Mouse (Mus musculus) cerebellum, adult 11-12 months (tissue): ENCODE data around the gene Duox2.

Source experiments
- DNase-seq: peaks from one replicate; pipeline ENCODE4 v3.0.0; 2022

Duox2 gene

DNA sequence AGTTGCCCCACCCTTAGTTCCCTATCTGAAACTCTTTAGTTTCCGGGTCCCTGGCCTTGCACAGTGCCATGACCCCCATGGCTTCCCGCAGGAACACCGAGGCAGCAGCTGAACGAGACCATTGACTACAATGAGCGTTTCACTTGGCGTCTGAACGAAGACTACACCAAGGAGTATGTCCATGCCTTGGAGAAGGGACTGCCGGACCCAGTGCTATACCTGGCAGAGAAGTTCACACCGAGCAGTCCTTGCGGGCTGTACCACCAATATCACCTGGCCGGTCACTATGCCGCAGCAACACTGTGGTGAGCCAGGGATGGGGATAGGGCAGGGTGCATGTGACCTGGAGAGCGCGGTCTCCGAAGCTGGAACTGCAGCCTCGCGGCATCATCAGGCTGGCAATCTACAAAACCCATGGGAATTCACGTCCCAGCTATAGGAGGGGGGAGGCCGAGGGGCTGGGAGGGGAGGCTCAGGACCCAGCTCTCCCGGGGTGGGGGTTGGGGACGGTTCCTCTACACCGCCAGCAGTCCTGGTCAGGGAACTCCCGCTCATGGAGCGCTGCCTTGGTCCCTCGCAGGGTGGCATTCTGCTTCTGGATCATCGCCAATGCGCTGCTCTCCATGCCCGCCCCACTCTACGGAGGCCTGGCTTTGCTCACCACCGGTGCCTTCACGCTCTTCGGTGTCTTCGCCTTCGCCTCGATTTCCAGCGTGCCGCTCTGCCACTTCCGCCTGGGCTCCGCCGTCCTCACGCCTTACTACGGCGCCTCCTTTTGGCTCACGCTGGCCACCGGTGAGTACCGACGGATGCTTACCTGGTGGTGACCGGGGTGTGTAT lies 3.1 kb upstream of the Duox2 start:
- DNase-seq, result peak; percentile 27

DNA sequence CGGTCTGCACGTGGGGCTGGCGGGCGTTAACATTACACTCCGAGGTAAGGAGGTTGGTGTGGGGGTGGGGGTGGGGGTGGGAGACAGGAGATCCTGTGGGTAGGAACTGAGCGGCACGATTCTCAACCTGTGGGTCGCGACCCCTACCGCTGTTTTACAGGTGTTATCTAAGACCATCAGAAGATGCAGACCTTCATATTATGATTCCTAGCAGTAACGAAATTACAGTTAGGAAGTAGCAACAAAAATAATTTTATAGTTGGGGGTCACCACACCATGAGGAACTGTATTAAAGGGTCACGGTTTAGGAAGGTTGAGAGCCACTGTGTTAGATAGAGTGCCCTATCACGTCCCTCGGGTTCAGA lies 2.4 kb upstream of the Duox2 start:
- no peak for DNase-seq

DNA sequence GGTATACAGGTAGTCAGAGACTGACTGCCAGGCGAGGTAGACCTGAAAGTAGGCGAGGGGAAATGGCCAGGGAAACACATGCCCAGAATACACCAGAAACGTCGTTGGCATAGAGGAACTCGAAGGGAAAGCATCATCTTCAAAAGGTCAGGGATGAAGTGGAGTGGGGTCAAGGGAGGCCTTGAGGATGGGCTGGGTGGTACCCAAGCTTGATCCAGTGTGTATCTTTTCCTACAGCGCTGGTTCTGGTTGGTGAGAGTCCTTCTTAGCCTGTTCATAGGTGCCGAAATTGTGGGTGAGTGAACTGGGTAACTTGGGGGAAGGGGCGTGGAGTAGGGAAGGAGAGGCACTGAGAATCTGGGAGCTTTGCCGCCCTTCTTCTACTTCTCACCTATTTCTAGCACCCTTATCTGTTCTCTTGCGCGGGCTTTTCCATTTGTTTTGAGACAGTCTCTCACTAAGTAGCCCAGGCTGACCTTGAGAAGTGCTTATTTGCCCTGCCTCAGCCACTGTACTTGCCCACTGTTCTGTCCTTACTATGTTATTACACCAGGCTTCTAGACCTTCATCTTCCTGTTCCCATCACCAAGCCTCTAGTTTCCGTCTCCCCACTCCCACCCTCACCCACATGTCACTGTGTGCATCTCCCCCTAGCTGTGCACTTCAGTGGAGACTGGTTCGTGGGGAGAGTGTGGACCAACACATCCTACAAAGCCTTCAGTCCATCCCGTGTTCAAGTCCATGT lies 1.8 kb upstream of the Duox2 start:
- DNase-seq, result no peak

DNA sequence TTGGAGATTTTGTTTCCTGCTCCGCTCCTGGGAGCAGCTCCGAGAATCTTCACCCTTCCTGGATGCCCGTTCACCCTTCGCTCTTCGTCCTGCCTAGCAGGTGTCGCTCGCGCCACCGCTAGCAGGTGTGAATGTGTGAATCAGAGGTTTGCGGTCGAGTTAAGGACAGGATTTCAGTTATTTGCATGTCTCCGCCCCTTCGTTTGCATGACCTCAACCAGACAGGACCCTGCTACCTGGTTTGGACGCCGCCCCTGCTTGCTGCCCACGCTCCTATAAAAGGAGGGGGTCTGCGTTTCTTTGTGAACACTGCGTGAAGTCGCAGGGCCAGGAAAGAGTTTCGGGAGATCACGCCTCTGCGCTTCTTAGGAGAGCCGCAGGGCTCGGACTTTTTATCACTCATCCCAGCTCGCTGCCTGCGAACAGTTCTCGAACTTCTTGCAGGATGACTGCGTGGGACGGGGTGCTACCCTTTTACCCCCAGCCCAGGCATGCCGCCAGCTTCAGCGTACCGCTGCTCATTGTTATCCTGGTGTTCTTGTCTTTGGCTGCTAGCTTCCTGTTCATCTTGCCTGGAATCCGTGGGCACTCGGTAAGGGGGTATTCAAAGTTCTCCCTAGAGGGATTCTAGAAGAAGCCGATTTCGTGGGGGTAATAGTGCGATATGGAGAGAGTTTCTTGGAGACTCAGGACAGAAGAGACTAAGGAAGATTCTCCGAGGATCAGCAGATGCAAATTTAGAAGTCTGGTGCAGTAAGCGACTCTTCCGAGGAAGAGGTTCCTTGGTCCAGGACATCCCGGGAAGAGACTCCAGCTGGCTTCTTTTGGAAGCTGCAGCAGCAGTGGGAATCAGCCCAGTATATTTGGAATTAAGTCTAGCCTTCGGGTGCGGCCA lies 594 bp upstream of the Duox2 start, which contains the start of gene Duoxa2:
Gene Duoxa2 (plus strand): TSS at position 305 of the 895 bp plus-strand sequence.
- no peak for DNase-seq

DNA sequence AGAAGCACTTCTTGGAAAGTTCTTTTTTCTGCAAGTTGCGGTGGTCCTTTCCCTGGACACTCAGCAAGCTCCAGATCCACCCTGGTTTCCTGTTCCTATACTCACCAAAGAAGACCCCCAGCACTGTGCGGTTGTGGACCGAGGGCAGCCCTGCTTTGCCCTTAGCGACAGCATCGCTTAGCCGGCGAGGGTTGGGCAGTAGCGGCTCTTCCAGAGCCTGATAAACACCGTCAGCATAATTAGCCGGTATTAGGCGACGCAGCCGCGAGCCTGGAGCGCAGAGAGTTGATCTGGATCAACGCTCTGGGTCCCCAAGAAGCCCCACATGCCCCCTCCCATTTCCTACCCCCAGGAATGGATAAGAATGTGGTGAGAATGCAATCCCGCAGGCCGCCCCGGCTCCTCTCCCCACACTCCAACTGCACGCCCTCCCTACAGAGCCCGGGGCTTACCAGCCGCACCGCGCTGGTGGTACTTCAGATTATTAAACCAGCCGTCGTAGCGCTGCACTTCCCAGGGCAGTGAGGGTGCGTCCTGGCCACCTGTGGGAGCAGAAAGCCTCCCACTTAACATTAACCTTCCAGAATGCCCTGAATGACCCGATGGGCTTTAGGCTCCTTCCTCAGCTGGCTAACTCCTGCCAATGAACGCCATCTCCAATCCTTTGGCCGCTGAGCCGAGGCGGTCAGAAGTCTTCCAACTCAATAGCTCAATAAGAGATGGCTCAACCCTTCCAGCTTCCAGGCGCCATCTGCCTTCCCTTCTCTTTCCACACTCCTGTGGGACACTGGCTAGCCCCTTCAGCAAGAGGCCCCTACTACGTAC lies 766 bp downstream of the Duox2 start:
- no peak for DNase-seq

DNA sequence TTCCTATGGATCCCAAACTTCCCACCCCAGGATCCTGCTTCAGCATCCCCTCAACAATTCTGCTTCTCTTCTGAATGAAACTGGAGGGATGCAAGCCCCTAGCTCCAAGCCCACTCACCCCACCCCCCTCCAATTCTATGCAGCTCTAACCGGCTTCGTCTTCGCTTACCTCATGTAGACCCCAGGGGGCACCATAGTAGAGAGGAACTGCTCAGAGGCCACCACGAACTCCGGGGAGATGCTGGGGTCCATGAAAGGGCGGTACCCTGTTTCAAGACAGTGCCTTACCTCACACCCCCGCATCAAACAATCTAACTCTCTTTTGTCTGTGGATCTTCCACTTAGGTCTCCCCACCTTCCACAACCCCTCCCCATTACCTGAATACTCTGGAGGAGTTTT lies 3.3 kb downstream of the Duox2 start:
- no peak for DNase-seq

DNA sequence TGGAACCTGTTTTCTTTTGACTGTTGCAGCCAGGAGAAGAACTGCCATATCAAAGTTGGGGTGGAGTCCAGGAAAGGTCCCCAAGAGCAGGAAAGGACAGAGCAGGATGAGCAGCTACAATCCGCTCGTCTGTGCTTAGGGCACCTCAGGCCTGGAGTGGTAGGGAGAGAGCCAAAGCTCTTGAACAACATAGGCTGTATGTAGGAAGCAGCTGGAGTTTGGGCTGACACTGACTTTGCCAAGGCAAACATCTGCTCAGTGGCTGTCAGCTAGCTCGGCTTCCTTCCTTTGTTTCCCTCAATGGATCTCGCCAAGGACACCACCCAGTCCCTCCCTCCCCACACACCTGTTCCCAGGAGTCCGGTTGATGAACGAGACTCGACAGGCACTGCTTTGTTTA lies 12.1 kb downstream of the Duox2 start:
- no peak for DNase-seq

DNA sequence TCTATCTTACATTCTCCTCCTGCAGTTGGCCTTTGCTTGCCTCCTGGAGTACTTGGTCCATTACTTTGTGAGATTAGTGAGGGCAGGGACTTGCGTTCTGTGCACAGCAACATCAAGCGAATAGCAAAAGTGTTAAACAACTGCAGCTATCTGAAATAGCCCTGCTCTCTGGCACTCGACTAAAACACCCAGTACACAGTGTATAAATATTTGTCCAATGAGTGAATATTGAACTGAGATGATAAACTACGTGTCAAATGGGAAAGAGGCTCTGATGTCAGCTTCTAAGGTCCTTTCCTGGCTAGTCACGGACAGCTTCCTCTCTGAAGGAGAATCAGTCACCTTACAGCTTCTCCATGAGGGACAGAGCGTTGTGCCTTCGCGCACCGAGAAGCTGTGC lies 14.2 kb downstream of the Duox2 start:
- DNase-seq, result no peak

DNA sequence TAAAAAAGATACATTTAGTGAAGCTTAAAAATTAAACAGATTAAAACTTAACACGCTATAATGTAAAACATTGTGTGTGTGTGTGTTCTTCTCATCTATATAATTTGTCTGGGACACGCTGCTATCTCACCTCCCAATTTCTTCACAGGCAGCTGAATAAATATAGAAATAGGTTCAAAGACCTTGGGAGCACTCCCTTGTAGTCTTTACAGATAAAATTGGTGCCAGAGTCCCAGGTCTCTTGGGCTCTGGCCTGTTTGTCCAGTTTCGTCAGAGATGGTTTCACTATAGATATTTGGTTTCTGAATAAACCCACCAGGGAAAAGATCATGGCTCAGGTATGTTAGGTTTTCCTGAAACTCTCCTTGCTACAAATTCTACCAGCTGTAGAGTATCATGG lies 19.5 kb downstream of the Duox2 start:
- no peak for DNase-seq

DNA sequence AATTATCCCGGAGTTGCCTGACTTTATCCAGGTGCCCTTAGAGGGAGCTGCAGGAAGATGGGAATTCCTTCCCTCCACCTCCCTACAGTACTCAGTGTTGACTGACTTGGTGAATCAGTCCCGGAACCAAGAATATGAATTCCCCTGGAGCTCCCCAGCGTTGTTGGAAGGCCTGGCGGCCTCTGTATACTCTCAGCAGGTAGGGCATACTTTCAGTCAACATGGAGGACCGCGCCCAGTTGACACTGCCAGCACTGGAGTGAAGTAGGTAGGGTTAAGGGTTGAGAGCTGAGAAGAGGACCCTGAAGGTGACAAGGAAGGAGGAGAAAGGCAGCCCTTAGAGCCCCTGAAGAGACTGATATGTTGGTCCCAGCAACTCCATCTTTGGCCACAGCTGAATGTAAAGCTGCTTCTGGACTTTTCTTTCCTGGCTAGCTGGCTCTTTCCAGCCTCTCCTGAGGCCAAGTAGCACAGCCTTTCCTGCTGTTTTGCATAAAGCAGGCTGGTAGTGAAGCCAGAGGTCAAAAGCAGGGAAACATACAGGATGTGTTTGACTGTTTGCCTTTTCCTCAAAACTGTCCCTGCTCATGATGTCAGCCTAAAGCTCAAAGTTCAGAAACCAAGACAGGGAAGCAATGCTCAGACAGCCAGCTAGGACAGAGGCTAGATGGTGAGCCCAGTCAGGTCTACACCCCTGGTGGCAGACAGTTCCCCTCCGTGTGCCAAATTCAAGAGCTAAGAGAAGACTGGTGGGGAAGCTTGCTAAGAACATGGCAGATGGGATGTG lies 31.6 kb downstream of the Duox2 start:
- DNase-seq, result no peak

DNA sequence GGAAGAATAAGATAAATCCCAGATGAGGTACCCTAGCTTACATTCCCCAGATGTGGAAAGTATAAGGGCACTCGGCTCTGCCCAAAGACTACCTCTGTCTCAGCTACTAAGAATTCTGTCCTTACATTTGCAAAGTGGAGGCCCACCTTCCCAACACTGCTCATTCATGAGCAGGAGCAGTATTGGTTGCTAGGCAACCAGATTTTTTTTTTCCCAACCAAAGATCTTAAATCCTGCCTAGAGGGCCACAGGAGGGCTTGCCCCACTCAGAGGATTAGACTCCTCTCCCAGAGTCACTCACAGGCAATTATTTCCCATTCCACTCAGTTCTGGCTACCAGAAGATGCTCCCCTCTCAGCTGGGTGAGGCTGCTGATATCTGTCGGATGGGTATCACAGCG lies 33.6 kb downstream of the Duox2 start:
- DNase-seq, result no peak

DNA sequence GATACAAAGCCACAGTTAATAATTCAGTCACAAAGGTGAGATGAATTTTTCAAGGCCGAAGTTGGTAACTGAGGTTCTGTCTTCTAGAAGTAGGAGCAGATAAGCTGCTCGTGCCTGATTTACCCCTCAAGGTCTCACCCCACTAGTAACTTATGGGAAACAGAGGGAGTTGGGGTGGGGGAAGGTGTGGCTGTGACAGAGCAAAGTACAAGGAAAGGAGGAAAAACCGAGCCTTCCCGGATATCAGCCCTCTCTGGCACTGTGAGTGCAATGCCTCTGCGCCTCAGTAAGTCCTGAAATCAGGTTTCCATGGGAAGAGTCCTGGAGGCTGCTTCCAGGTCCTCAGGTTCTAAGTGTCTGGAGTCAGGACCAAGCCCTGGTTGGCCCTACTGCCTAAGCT lies 37.5 kb downstream of the Duox2 start:
- no peak for DNase-seq

DNA sequence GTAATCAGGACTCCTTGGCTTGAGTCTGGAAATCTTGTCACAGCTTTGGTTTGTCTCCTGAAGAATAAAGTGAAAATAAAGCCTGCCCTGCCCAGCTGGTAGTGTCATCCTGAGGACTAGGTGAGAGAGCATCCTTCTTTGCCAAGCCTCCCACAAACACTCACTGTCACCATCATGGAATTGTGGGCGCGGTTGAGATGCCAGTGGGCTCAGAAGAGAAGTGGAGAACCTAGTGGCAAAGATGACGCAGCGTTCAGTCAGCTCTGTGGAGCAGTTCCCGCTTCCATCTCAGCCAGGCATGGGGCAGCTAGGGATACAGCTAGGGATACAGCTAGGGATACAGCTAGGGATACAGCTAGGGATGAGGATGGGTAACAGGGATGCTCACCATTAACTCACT lies 42.3 kb downstream of the Duox2 start:
- DNase-seq, result no peak

DNA sequence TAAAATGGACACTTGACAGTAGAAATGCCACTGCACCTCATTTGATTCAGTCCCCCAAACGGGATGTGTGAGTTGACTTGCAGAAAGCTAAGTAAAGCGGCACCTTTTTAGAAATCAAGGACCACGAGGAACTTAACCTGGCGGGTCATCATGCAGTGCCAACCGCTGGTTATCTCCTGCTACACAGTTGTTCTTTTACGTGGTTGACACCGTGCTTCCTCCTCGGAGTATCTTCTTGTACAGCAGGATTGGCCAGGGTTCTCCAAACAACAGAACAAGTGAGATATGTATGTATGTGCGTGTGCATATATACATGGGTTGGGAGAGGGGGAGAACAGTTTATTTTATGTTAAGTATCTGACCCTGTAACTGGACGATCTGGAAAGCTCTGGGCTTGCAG lies 50.5 kb downstream of the Duox2 start:
- DNase-seq, result no peak

DNA sequence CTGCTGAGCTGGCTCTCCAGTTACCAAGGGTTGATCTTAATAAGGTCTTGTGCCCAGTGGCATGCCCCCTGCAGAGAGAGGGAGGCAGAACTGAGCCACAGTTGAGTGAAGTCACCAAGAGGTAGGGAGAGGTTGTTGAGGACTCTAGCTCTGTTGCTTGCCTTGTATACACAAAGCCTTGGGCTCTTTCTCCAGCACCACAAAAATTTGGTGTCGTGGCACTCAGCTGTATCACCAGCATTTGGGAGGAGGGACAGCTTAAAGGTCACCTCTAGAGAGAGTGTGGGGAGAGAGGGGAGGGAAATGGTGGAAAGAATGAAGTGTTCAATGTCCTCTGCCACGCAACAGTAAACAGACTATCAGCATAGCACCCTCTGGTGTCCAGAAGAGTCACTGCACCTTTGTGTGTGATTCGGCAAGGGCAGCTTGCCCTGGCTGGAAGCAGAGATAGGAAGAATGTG lies 54.5 kb downstream of the Duox2 start:
- DNase-seq, result peak; percentile 70

DNA sequence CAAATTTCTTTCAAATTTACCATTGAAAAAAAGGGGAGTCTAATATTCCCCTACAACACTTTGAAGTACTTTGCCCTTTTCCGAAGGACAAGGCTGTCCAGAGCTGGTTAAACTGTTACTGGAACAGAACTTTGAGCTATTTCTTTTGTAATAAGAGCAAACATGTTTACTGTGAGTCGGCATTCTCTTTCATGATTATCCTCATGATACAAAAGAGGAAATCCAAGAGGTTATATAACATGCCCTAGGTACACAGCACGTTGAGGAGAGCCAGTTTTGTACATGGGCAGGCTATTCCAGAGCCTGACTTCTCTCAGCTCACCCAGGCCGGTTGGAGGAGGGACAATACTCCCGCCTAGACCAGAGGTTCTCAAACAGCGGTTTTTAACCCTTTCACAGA lies 56.3 kb downstream of the Duox2 start:
- DNase-seq, result no peak

DNA sequence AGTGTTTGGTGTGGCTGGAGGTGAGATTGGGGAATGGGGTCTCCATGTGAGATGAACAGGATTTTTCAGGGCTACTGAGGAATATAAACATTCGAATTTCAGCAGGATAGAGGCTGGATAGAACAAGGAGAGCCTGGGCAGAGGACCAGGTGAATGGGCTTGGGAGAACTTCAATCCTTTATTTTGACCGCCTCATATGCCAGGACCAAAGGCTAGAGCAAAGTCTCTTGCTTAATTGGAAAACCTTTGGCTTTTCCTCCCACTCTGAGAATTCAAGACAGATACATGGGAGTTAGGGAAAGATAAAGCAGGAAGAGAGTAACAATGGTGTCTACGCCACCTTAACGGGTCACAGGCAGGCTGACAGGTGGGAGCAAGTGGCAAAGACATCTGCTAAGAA lies 57.0 kb downstream of the Duox2 start:
- DNase-seq, result no peak

DNA sequence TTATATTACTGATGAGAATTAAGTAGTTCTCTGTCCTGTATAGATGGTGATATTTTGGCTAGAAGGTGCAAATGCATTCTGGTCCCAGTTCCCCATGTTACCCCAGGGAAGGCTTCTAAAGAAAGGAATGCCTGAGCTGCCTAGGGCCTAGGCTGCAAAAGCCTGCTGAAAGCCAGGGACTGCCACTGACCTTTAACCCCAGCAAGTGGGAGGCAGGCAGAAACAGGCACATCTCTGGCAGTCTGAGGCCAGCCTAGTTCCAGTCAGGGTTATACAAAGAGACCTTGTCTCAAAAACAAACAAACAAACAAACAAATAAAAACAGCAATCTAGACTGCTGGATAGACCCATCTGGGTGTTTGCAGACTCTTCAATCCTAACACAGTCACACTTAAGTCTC lies 57.5 kb downstream of the Duox2 start:
- no peak for DNase-seq

DNA sequence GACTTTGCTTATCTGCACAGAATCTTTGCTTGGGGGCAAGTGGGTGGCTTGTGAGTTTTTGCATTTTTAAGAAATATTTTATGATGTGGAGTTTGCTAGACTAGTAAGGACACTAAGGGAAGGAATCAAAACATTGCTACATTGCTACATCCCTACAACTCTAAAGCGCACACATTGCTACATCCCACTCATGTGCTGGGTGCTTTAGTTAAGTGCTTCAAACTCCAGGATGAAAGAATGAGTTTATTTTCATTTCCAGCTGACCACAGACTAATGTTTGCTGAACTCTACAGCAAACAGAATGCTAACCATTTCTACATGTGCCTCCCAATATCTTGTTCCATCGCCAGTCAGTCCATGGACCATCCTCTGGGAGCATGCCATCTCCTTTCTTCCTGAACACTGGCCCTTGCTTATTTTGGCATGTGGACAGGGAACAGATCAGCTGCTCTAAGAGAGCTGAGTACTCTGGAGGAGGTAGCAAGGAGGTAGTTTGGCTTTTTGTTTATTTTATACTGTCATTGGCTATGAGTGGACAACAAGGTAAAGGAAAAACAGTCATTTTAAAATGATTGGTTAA lies 60.3 kb downstream of the Duox2 start:
- DNase-seq, result no peak

DNA sequence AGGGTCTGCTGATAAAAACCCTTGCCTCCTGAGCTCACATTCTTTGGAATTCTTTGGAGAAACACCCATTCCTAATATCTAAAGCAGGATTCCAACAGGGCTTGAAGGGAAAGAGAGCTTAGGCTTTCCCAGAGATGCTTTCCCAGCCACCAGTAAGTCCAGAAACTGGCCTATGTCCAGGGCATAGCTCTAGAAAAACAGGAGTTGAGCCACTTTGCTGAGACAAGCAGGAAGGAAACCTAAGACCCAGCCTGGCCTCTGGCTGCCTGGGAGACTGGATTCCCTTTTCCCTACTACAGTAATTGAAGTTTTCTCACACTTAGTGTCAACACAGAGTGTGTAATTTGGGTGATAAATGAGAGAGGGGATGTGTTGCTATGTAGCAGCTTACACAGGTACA lies 61.9 kb downstream of the Duox2 start:
- no peak for DNase-seq

DNA sequence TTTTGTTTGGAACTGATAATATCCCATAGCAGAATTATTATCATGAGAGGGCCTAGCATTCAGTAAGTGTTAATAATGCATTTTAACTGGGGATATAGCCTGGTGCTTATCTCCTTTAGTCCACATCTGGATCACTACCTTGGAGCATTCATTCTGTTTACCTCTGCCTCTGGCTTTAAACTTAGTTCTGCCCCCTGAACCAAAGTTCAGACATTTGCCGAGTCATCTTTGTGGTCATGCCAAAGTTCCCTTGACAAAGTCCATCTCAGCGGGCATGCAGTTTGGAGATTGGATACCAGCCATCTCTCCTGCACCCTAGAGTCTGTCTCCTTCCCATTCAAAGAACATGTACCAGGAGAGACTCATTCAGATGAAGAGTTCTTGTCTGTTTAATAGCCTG lies 62.8 kb downstream of the Duox2 start:
- no peak for DNase-seq
